Mouse (Mus musculus): ENCODE measurements around the gene Gid4. TPM values are rescaled to one million over a fixed set of nuclear protein-coding genes. Genes with fewer than 3 reads are reported as not detected.

Gene Gid4
- polyA plus RNA-seq, 1 experiment from 2014 or later = 29.9 TPM

DNA sequence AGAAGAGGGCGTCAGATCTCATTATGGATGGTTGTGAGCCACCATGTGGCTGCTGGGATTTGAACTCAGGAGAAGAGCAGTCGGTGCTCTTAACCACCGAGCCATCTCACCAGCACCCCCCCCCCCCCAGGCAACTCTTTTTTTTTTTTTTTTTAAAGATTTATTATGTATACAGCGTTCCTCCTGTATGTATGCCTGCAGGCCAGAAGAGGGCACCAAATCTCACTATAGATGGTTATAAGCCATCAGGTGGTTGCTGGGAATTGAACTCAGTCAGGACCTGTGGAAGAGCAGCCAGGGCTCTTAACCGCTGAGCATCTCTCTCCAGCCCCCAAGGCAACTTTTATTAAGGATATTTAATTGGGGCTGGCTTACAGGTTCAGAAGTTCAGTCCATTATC lies 57.6 kb downstream of the Gid4 start:
- H3K4me3 ChIP-seq = no peak overlapping the region
- no peaks in the 10 kb centered on the region for H3K27me3 ChIP-seq
- peaks cover 9% of the 10 kb centered on the region; the same call in 1 of the 2 replicates for H3K4me1 ChIP-seq
- peaks cover 12% of the 10 kb centered on the region for H3K36me3 ChIP-seq
- no peak overlapping the region for H3K9ac ChIP-seq
- ATAC-seq (ENCODE audit: insufficient number of reproducible peaks, low FRiP score, low TSS enrichment, low read depth) = no peak
- no peak overlapping the region for H3K27ac ChIP-seq
- no peak overlapping the region for H3K4me2 ChIP-seq
- 87% methylated on average over 5 of the region's 5 CpGs for WGBS
- no peaks in the 10 kb centered on the region for H3K9me3 ChIP-seq

DNA sequence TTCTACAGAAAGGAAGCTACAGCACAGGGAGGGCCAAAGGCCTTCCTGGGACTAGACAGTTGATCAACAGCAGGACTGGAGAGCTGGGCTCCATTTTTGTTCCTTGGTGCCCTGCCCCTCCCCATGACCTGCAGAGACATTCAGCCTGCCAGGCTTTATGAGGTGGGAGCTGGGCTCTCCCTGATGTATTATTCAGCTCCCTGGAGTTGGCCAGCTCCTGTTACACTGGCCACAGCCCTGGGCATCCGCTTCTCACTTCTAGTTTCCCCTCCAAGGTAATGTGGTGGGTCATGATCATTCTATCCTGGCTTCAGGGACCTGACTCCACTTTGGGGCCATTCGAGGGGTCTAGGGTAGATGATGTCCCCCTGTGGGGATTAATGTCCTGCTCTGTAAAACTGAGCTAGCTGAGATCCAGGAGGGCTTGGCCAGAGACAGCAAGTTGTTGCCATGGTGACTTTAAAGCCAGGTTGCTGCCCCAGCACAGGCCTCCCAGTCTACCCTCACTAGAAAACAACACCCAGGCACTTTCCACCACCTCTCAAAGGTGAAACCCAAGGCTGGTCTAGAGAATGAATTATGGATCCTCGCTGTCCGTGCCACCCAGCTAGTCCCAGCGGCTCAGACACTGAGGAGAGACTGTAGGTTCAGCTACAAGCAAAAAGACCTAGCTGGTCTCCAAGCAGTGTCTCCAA lies 58.9 kb downstream of the Gid4 start:
- H3K4me3 ChIP-seq = no peak overlapping the region
- H3K9ac ChIP-seq = no peak overlapping the region
- no peaks in the 10 kb centered on the region for H3K9me3 ChIP-seq
- H3K36me3 ChIP-seq = no peaks in the 10 kb centered on the region
- no peak for ATAC-seq (ENCODE audit: insufficient number of reproducible peaks, low FRiP score, low TSS enrichment, low read depth)
- H3K27me3 ChIP-seq = no peaks in the 10 kb centered on the region
- no peak overlapping the region for H3K4me2 ChIP-seq
- no peak overlapping the region for H3K27ac ChIP-seq
- 75% methylated on average over 5 of the region's 5 CpGs for WGBS
- H3K4me1 ChIP-seq = peaks cover 9% of the 10 kb centered on the region; the same call in 1 of the 2 replicates

GRCm38 (mm10) chr11:60478121-60478520 lies 61.2 kb downstream of the Gid4 start:
- WGBS = 36% methylated on average over 17 of the region's 17 CpGs
- ATAC-seq (ENCODE audit: insufficient number of reproducible peaks, low FRiP score, low TSS enrichment, low read depth) = no peak
- Histone ChIP-seq H3K4me1 (peaks cover 9% of the 10 kb centered on the region; the same call in 1 of the 2 replicates), H3K4me3 (no peak overlapping the region), H3K27ac (no peak overlapping the region), H3K36me3 (no peaks in the 10 kb centered on the region), H3K27me3 (no peaks in the 10 kb centered on the region), H3K4me2 (0 out of 2 replicates have a peak overlapping the region, but pooled peaks have one; percentile 14), H3K9ac (no peak overlapping the region), H3K9me3 (no peaks in the 10 kb centered on the region)

DNA sequence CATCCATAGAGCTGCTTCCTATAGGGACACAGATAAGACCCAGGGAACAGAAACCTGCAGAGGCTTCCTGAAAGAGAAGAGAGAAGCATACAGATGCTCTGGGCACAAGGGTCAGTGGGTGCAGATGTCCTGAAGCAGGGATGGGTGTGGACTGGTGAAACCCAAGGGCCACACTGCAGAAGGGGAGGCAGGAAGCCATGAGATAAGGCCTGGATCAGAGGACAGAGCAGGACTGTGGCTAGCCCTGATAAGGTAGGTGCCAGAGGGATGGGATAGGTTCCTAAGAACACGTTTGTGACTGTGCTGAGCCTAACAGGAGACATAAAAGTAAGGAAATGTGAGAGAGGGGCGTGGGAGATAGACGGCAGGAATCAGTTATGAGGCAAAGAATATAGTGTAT lies 69.3 kb downstream of the Gid4 start:
- Histone ChIP-seq H3K27me3 (no peaks in the 10 kb centered on the region), H3K4me2 (no peak overlapping the region), H3K27ac (no peak overlapping the region), H3K36me3 (no peaks in the 10 kb centered on the region), H3K4me3 (no peak overlapping the region), H3K4me1 (no peaks in the 10 kb centered on the region), H3K9ac (no peak overlapping the region), H3K9me3 (no peaks in the 10 kb centered on the region)
- WGBS = 49% methylated on average over 3 of the region's 3 CpGs
- no peak for ATAC-seq (ENCODE audit: insufficient number of reproducible peaks, low FRiP score, low TSS enrichment, low read depth)

- Histone ChIP-seq H3K36me3 (no peaks in the 10 kb centered on the region), H3K4me3 (no peak overlapping the region), H3K9ac (no peak overlapping the region), H3K9me3 (no peaks in the 10 kb centered on the region), H3K27me3 (no peaks in the 10 kb centered on the region), H3K4me1 (no peaks in the 10 kb centered on the region), H3K4me2 (no peak overlapping the region), H3K27ac (no peak overlapping the region)
- 84% methylated on average over 5 of the region's 5 CpGs for WGBS
- no peak for ATAC-seq (ENCODE audit: insufficient number of reproducible peaks, low FRiP score, low TSS enrichment, low read depth)
These were observed 75.8 kb downstream of the Gid4 start for GRCm38 (mm10) chr11:60492726-60493125.

DNA sequence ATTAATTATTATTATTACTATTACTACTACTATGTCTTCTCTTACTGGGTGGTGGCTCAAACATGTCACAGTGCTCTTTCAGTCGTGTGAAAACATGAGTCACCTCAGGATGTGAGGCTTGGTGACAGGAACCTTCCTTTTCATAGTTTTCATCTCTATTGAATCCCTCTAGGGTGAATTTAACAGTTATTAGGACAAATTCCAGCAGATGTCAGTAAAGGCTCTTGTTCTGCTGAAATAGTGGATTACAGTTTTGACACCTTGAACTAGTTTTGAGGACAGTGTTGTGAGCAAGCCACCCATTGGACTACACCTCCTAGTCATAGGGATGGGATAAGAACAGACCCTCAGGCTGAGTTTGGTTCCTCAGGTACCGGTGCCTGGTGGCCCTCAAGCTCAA lies 78.7 kb downstream of the Gid4 start:
- 52% methylated on average over 2 of the region's 2 CpGs for WGBS
- H3K9me3 ChIP-seq = no peaks in the 10 kb centered on the region

More for the DNA sequence above, 78.7 kb downstream of the Gid4 start:
- Histone ChIP-seq H3K4me1 (no peaks in the 10 kb centered on the region), H3K27ac (no peak overlapping the region), H3K36me3 (no peaks in the 10 kb centered on the region), H3K9ac (no peak overlapping the region), H3K4me2 (no peak overlapping the region), H3K27me3 (no peaks in the 10 kb centered on the region), H3K4me3 (no peak overlapping the region)
- ATAC-seq (ENCODE audit: insufficient number of reproducible peaks, low FRiP score, low TSS enrichment, low read depth) = no peak

Other genes with a start within 250 kb of the Gid4 start
- gene Srebf1, start 194.6 kb upstream of the Gid4 start, polyA plus RNA-seq (2015; fragmentation: Nextera tagmentation; extraction: Ambion mirVana) = 66.5 and 70.3 TPM in 2 replicates
- 33.4 and 33.7 TPM in 2 replicates for gene Tom1l2, start 64.2 kb upstream of the Gid4 start, polyA plus RNA-seq (2015; fragmentation: Nextera tagmentation; extraction: Ambion mirVana)
- 1.7 and 1.8 TPM in 2 replicates for gene Drc3, start 63.8 kb upstream of the Gid4 start, polyA plus RNA-seq (2015; fragmentation: Nextera tagmentation; extraction: Ambion mirVana)
- 52.4 and 55.4 TPM in 2 replicates for gene Atpaf2, start 1.3 kb downstream of the Gid4 start, polyA plus RNA-seq (2015; fragmentation: Nextera tagmentation; extraction: Ambion mirVana)
- gene Drg2, start 37.4 kb downstream of the Gid4 start, polyA plus RNA-seq (2015; fragmentation: Nextera tagmentation; extraction: Ambion mirVana) = 103 and 111 TPM in 2 replicates
- gene Myo15, start 52.2 kb downstream of the Gid4 start, polyA plus RNA-seq (2015; fragmentation: Nextera tagmentation; extraction: Ambion mirVana) = 0.35 and 0.72 TPM in 2 replicates
- 33.1 and 37.7 TPM in 2 replicates for gene Alkbh5, start 119.2 kb downstream of the Gid4 start, polyA plus RNA-seq (2015; fragmentation: Nextera tagmentation; extraction: Ambion mirVana)